Mouse (Mus musculus) naive thymus-derived CD4-positive, alpha-beta T cell, adult 5 months (primary cell): ENCODE data around the gene Hist2h4. TPM values are rescaled to one million over a fixed set of nuclear protein-coding genes. Genes with fewer than 3 reads are reported as not detected.

Experiments used
- polyA plus RNA-seq: library from polyadenylated mRNA; unstranded; fragments of 100-300 nt; shearing (Covaris generic); gene quantifications from one replicate; pipeline ENCODE4 v1.2.1, GENCODE M21; 2017

The Hist2h4 gene
- polyA plus RNA-seq, result 4.9 TPM

DNA sequence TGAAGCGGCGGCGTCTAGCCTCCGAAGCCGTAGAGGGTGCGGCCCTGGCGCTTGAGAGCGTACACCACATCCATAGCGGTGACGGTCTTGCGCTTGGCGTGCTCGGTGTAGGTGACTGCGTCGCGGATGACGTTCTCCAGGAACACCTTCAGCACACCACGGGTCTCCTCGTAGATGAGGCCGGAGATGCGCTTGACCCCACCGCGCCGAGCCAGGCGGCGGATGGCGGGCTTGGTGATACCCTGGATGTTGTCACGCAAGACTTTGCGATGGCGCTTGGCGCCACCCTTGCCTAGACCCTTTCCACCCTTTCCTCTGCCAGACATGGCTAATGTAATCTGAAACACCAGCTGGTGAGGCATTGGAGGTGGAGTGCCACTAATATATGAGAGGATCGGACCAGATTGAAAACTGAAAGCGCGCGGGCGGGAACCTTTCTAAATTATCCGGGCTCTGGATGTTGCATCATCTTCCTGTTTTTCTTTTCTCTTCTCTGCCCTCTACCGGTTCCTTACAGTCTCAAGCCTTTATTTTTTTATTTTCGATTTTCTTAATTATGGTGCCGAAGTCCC, at the start of gene Hist2h4:
Hist2h4 (minus strand) TSS at position 333 of the 572 bp plus-strand sequence.

DNA sequence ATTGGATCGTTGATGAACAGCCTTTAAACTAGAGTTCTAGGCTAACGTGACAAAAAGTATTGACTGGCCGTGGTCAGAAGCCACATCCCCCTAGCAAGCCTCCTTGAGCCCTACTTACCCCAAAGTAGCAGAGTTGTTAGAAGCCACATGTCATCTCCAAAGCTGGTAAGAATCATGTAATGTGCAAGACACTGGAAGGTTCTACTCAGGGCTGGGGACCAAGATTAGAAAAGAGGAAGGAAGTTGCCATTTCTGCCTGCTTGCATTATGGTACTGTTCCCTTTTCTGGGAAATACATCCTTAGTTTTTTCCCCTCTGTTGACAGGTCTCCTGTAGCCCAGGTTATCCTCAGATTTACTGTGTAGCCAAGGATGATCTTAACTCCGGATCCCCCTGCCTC, 30.7 kb upstream of the Hist2h4 start, which contains the start of gene Fcgr1:
Fcgr1 (minus strand) TSS at position 183 of the 400 bp plus-strand sequence.

DNA sequence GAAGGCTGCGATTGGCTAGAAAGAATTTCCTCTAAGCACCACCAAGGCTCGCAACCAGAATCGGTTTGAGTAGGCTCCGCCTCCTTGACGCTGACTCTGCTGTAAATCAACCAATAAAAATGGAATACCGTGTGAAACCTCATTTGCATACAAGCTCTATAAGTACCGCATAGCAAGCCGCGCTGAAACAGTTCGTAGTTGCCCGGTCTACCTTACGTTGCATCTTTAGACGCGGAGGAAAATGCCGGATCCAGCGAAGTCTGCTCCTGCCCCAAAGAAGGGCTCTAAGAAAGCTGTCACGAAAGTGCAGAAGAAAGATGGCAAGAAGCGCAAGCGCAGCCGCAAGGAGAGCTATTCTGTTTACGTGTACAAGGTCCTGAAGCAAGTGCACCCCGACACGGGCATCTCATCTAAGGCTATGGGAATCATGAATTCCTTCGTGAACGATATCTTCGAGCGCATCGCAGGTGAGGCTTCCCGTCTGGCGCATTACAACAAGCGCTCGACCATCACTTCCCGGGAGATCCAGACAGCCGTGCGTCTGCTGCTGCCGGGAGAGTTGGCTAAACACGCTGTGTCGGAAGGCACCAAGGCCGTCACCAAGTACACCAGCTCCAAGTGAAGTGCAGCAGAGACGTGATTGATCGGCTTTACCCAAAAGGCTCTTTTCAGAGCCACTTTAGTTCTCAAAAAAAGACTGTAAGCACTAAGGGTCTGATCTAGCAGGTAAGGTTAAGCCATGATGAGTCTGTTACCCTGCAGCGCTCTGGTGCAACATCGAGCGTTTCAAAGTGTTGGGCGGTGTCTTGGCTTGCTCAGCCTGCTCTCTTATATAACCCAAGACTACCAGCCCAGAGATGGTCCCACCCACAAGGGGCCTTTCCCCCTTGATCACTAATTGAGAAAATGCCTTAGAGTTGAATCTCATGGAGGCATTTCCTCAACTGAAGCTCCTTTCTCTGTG, 6.7 kb upstream of the Hist2h4 start, which contains the start of gene Hist2h2bb:
Hist2h2bb (plus strand) TSS at position 242 of the 964 bp plus-strand sequence.

DNA sequence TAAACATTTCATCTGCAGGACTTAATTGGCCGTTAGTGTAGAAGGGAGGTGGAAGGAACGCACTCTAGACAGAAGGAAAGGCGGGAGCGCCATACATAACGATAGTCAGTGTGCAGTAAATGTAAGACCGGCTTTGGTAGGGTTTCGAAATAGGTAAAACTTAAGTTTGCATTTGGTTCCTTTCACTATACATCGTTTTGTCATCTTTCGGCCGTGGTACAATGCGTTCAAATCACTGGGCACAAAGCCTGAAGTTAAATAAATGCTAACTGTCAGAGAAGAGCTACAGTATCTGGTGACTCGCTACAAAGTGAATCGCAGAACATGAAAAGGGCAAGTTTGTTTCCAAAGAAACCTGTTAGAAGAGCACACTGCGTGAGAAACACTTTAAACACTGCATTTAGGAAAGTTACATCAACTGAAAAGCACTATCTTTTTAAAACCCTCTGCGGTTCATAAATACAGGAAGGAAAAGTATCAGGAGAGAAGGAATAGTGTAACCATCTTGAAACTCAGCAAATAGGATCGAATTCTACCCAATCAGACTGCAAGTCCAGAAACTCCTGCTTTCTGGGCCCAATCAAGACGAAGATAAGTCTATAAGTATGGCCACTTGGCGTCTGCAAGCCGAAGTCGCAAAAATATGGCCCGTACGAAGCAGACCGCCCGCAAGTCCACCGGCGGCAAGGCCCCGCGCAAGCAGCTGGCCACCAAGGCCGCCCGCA, 5.1 kb upstream of the Hist2h4 start, which contains the start of gene Hist2h3b:
Hist2h3b (plus strand) TSS at position 604 of the 725 bp plus-strand sequence.

DNA sequence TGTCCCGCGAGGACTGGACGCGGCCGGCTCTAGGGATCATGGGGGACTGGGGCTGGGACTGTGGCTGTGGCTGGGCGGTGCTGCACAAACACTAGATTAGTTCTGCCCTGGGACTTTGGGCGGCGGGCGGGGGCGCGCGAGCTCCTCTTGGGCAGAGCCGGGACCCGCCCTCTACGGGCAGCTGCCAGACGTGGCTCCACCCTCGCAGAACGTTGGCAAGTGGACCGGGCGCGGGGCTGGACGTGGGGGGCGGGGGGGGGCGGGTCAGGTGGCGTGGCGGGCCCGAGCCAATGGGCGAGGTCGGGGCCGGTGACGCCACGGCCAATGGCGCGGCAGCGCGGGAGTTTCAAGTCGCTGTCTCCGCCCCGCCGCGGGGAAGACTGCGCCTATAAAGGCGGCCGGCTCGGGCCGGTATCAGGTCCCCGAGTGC, 16.7 kb downstream of the Hist2h4 start, which contains the start of gene Hist2h3c1:
Hist2h3c1 (plus strand) TSS at position 259 of the 430 bp plus-strand sequence.

DNA sequence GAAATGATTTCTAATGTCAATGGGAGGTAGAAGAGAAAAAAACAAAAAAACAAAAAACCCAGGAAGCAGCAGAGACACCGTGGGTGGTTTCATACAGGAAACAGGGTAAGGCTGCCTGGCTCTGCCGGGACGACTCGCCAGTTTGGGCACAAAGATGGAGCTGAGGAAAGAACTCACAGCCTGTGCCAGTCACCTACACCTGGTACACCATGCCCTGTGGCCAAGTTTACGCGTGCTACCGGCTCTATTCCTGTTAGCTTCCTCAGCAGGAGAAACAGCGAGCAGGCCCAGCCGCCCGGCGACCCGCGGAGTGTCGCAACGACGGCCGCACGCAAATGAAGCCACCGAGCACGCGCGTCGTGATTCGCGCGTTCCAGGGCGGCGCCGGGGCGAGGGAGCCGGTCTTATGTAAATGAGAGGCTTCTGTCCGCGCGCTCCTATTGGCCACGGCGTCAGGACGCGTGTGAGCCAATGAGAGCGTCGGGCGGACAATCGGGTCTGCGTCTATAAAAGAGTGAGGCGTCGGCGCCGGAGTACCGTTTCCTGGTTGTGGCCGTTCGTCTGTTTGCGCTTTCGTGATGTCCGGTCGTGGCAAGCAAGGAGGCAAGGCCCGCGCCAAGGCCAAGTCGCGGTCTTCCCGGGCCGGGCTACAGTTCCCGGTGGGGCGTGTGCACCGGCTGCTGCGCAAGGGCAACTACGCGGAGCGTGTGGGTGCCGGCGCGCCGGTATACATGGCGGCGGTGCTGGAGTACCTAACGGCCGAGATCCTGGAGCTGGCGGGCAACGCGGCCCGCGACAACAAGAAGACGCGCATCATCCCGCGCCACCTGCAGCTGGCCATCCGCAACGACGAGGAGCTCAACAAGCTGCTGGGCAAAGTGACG, 17.9 kb downstream of the Hist2h4 start, which contains the start of gene Hist2h2aa1:
Hist2h2aa1 (plus strand) TSS at position 495 of the 884 bp plus-strand sequence.

DNA sequence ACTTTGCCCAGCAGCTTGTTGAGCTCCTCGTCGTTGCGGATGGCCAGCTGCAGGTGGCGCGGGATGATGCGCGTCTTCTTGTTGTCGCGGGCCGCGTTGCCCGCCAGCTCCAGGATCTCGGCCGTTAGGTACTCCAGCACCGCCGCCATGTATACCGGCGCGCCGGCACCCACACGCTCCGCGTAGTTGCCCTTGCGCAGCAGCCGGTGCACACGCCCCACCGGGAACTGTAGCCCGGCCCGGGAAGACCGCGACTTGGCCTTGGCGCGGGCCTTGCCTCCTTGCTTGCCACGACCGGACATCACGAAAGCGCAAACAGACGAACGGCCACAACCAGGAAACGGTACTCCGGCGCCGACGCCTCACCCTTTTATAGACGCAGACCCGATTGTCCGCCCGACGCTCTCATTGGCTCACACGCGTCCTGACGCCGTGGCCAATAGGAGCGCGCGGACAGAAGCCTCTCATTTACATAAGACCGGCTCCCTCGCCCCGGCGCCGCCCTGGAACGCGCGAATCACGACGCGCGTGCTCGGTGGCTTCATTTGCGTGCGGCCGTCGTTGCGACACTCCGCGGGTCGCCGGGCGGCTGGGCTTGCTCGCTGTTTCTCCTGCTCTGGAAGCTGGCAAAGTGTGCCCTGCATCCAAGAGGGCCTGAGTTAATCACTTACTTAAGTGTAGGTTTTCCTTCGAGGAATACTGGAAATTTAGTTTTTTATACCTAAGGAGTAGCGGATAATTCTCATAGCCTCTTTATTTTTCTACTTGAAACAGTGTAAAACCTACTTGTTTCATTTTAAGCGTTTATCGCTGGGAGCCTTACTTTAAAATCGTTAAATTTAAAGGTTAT, 22.9 kb downstream of the Hist2h4 start, which contains the start of gene Hist2h2aa2:
Hist2h2aa2 (minus strand) TSS at position 328 of the 850 bp plus-strand sequence.

DNA sequence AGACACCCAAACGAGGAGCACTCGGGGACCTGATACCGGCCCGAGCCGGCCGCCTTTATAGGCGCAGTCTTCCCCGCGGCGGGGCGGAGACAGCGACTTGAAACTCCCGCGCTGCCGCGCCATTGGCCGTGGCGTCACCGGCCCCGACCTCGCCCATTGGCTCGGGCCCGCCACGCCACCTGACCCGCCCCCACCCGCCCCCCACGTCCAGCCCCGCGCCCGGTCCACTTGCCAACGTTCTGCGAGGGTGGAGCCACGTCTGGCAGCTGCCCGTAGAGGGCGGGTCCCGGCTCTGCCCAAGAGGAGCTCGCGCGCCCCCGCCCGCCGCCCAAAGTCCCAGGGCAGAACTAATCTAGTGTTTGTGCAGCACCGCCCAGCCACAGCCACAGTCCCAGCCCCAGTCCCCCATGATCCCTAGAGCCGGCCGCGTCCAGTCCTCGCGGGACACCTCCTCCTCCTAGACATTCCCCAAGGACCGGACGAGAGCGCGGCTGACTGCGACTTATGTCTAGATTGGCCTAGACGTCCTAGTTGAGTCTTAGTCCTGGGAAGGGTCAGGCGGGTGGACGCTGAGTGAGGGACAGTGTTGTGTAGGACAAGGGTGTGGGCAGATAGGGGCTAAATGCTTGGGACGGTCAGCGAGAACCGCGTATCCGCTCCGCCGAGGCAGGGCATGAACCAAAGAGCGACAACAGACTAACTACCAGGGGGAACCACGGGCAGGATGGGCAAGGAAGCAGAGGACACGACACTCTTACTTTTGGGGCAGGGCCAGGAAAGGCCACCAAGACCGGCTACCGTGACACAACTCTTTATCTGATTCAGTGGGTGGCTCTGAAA, 23.9 kb downstream of the Hist2h4 start, which contains the start of gene Hist2h3c2:
Hist2h3c2 (minus strand) TSS at position 174 of the 840 bp plus-strand sequence.

DNA sequence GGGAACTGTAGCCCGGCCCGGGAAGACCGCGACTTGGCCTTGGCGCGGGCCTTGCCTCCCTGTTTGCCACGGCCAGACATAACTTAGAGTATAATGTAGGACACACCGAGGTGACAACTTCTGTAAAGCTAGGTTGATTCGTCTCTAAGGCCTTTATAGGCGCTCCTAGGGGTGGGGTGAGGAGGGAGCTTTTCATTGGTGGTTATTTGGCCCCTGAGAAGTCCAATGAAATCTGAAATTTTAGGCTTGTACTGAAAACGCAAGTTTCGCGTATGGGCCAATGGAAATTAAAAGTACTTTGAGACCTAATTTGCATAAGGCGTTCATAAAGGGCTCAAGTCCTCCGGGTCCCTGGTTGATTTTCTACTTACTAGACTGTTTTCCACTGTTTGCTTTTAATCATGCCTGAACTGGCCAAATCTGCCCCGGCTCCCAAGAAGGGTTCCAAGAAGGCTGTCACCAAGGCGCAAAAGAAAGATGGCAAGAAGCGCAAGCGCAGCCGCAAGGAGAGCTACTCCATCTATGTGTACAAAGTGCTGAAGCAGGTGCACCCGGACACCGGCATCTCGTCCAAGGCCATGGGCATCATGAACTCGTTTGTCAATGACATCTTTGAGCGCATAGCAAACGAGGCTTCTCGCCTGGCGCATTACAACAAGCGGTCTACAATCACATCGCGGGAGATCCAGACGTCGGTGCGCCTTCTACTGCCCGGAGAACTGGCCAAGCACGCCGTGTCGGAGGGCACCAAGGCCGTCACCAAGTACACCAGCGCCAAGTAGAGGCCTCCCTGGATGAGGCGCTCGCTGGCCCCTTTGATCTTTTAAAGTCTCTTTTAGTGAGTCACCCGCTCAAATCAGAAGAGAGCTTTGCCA, 42.1 kb downstream of the Hist2h4 start, which contains the start of the genes Hist2h2ac and Hist2h2be:
Hist2h2ac (minus strand) TSS at position 116 of the 875 bp plus-strand sequence.
Hist2h2be (plus strand) TSS at position 355 of the 875 bp plus-strand sequence.

DNA sequence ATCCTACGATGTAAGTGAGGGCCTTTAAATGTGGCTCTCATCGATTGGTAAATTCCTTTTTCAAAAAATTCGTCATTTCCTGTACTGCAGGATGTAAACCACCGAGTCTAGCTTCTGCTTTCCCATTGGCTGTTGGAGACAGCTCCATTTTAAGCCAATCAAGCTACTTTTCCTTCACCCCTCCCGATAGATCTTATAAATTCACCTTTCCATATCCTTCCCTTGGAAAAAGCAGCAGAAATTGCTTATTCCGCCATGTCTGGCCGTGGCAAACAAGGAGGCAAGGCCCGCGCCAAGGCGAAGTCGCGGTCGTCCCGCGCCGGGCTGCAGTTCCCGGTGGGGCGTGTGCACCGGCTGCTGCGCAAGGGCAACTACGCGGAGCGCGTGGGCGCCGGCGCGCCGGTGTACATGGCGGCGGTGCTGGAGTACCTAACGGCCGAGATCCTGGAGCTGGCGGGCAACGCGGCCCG, 43.4 kb downstream of the Hist2h4 start, which contains the start of the genes Bola1 and Hist2h2ab:
Bola1 (minus strand) TSS at position 49 of the 470 bp plus-strand sequence.
Hist2h2ab (plus strand) TSS at position 205 of the 470 bp plus-strand sequence.

Other genes with a start within 250 kb of the Hist2h4 start
- 15.4 TPM for gene Vps45, start 204.8 kb downstream of the Hist2h4 start, polyA plus RNA-seq
- gene Otud7b, start 158.8 kb downstream of the Hist2h4 start, polyA plus RNA-seq, result 14.3 TPM
- gene Mtmr11, start 101.3 kb downstream of the Hist2h4 start, polyA plus RNA-seq, result 0.44 TPM
- 153 TPM for gene Sf3b4, start 91.0 kb downstream of the Hist2h4 start, polyA plus RNA-seq
- 3.7 TPM for gene Sv2a, start 82.2 kb downstream of the Hist2h4 start, polyA plus RNA-seq
- gene Bola1, start 43.6 kb downstream of the Hist2h4 start, polyA plus RNA-seq, result 16.8 TPM
- 4.5 TPM for gene Hist2h2ab, start 43.4 kb downstream of the Hist2h4 start, polyA plus RNA-seq
- 10.4 TPM for gene Hist2h2ac, start 42.4 kb downstream of the Hist2h4 start, polyA plus RNA-seq
- gene Hist2h2be, start 42.2 kb downstream of the Hist2h4 start, polyA plus RNA-seq, result 3.5 TPM
- gene Hist2h3c2, start 24.2 kb downstream of the Hist2h4 start, polyA plus RNA-seq, result not detected
- 70.3 TPM for gene Hist2h2aa2, start 23.0 kb downstream of the Hist2h4 start, polyA plus RNA-seq
- 7.7 TPM for gene Hist2h2aa1, start 17.8 kb downstream of the Hist2h4 start, polyA plus RNA-seq
- not detected for gene Hist2h3c1, start 16.6 kb downstream of the Hist2h4 start, polyA plus RNA-seq
- 7.5 TPM for gene Hist2h3b, start 5.3 kb upstream of the Hist2h4 start, polyA plus RNA-seq
- gene Hist2h2bb, start 6.4 kb upstream of the Hist2h4 start, polyA plus RNA-seq, result 11.2 TPM
- not detected for gene Fcgr1, start 30.7 kb upstream of the Hist2h4 start, polyA plus RNA-seq
- gene BC107364, start 189.0 kb upstream of the Hist2h4 start, polyA plus RNA-seq, result not detected